Mouse (Mus musculus) embryonic facial prominence, embryonic 12.5 days (tissue): ENCODE data around the gene Abr. TPM values are rescaled to one million over a fixed set of nuclear protein-coding genes. Genes with fewer than 3 reads are reported as not detected.

Experiments
- ATAC-seq: fragments of 200-750 bp; cut with Nextera tagmentation; 2 replicates; pipeline ENCODE4 v1.8.0; 2017; ENCODE audit not compliant: insufficient number of reproducible peaks, insufficient read depth, low FRiP score, low TSS enrichment
- H3K27ac ChIP-seq: fragments of 300-500 bp; sonication (generic); 2 replicates; pipeline ENCODE4 v1.5.1; 2016; ENCODE audit warnings: mild to moderate bottlenecking
- H3K27me3 ChIP-seq: fragments of 300-500 bp; sonication (generic); 2 replicates; pipeline ENCODE4 v1.6.1; 2016; ENCODE audit warnings: mild to moderate bottlenecking, moderate library complexity
- H3K36me3 ChIP-seq: fragments of 300-500 bp; sonication (generic); 2 replicates; pipeline ENCODE4 v1.6.1; 2016; ENCODE audit warnings: mild to moderate bottlenecking
- H3K4me1 ChIP-seq: fragments of 300-500 bp; sonication (generic); 2 replicates; pipeline ENCODE4 v1.6.1; 2016
- H3K4me2 ChIP-seq: fragments of 300-500 bp; sonication (generic); replicated peaks from 2 replicates; pipeline ENCODE4 v1.6.1; 2016; ENCODE audit warnings: mild to moderate bottlenecking, moderate library complexity
- H3K4me3 ChIP-seq: fragments of 300-500 bp; sonication (generic); 2 replicates; pipeline ENCODE4 v1.5.1; 2016; ENCODE audit warnings: mild to moderate bottlenecking
- H3K9ac ChIP-seq: fragments of 300-500 bp; sonication (generic); 2 replicates; pipeline ENCODE4 v1.6.1; 2016; ENCODE audit warnings: mild to moderate bottlenecking, moderate library complexity
- H3K9me3 ChIP-seq: fragments of 300-500 bp; sonication (generic); 2 replicates; pipeline ENCODE4 v1.6.1; 2016; ENCODE audit warnings: mild to moderate bottlenecking, moderate library complexity
- WGBS: fragments of 180-500 bp; shearing (Covaris S2); methylation state at CpG from one replicate; pipeline ENCODE4 v1.1.7; 2016; 5-methylcytosine and 5-hydroxymethylcytosine counted together
- polyA plus RNA-seq: library from polyadenylated mRNA; unstranded; fragments of >200 nt; fragmentation: Nextera tagmentation; extraction: Ambion mirVana; gene quantifications from 2 replicates; pipeline ENCODE4 v1.2.1, GENCODE M21; 2016

Abr gene
- polyA plus RNA-seq, 1 experiment from 2014 or later: 46.7 TPM

GRCm38 (mm10) chr11:76562165-76562564, 59.9 kb downstream of the Abr start:
- H3K9me3 ChIP-seq: no peaks in the 10 kb centered on the region
- no peak overlapping the region for H3K9ac ChIP-seq
- ATAC-seq: no peak
- H3K4me2 ChIP-seq: no peak overlapping the region
- no peak overlapping the region for H3K27ac ChIP-seq
- H3K4me1 ChIP-seq: peaks cover 37% of the 10 kb centered on the region
- no peaks in the 10 kb centered on the region for H3K27me3 ChIP-seq
- H3K36me3 ChIP-seq: no peaks in the 10 kb centered on the region; the same call in 1 of the 2 replicates
- 38% methylated on average over 4 of the region's 4 CpGs for WGBS
- H3K4me3 ChIP-seq: no peak overlapping the region

GRCm38 (mm10) chr11:76557837-76558236, 64.3 kb downstream of the Abr start:
- 82% methylated on average over 4 of the region's 4 CpGs for WGBS
- ATAC-seq: no peak
- H3K27ac ChIP-seq: no peak overlapping the region
- H3K4me1 ChIP-seq: peaks cover 9% of the 10 kb centered on the region
- H3K4me2 ChIP-seq: no peak overlapping the region
- no peaks in the 10 kb centered on the region for H3K27me3 ChIP-seq
- H3K9me3 ChIP-seq: no peaks in the 10 kb centered on the region
- H3K4me3 ChIP-seq: no peak overlapping the region
- no peak overlapping the region for H3K9ac ChIP-seq
- no peaks in the 10 kb centered on the region; the same call in 1 of the 2 replicates for H3K36me3 ChIP-seq

GRCm38 (mm10) chr11:76548153-76548721, 73.9 kb downstream of the Abr start:
- WGBS: 83% methylated on average over 4 of the region's 4 CpGs
- no peak overlapping the region for H3K27ac ChIP-seq
- H3K9ac ChIP-seq: no peak overlapping the region
- H3K4me3 ChIP-seq: no peak overlapping the region
- H3K4me2 ChIP-seq: no peak overlapping the region
- H3K36me3 ChIP-seq: no peaks in the 10 kb centered on the region
- no peaks in the 10 kb centered on the region for H3K9me3 ChIP-seq
- no peaks in the 10 kb centered on the region for H3K27me3 ChIP-seq
- no peak for ATAC-seq
- 0 out of 2 replicates have a peak, but pooled peaks cover 5% of the 10 kb centered on the region for H3K4me1 ChIP-seq

GRCm38 (mm10) chr11:76547420-76547819, 74.7 kb downstream of the Abr start:
- 0 out of 2 replicates have a peak, but pooled peaks cover 5% of the 10 kb centered on the region for H3K4me1 ChIP-seq
- H3K36me3 ChIP-seq: no peaks in the 10 kb centered on the region
- 70% methylated on average over 5 of the region's 5 CpGs for WGBS
- H3K4me3 ChIP-seq: no peak overlapping the region
- no peak overlapping the region for H3K9ac ChIP-seq
- ATAC-seq: no peak
- H3K9me3 ChIP-seq: no peaks in the 10 kb centered on the region
- H3K27me3 ChIP-seq: no peaks in the 10 kb centered on the region
- no peak overlapping the region for H3K4me2 ChIP-seq
- H3K27ac ChIP-seq: no peak overlapping the region

GRCm38 (mm10) chr11:76546431-76546830, 75.7 kb downstream of the Abr start:
- Histone ChIP-seq H3K27me3 (no peaks in the 10 kb centered on the region), H3K27ac (no peak overlapping the region), H3K9ac (no peak overlapping the region), H3K9me3 (no peaks in the 10 kb centered on the region), H3K36me3 (no peaks in the 10 kb centered on the region), H3K4me2 (no peak overlapping the region), H3K4me3 (no peak overlapping the region), H3K4me1 (0 out of 2 replicates have a peak, but pooled peaks cover 5% of the 10 kb centered on the region)
- 71% methylated on average over 4 of the region's 4 CpGs for WGBS
- no peak for ATAC-seq

- Histone ChIP-seq H3K27me3 (no peaks in the 10 kb centered on the region), H3K4me1 (0 out of 2 replicates have a peak, but pooled peaks cover 5% of the 10 kb centered on the region), H3K27ac (no peak overlapping the region), H3K4me3 (no peak overlapping the region), H3K4me2 (no peak overlapping the region), H3K9me3 (no peaks in the 10 kb centered on the region), H3K36me3 (no peaks in the 10 kb centered on the region), H3K9ac (no peak overlapping the region)
- no peak for ATAC-seq
- 72% methylated on average over 5 of the region's 5 CpGs for WGBS
Observed at GRCm38 (mm10) chr11:76543300-76543699, 78.8 kb downstream of the Abr start.

GRCm38 (mm10) chr11:76540973-76541372, 81.1 kb downstream of the Abr start:
- no peaks in the 10 kb centered on the region for H3K4me1 ChIP-seq
- H3K27me3 ChIP-seq: no peaks in the 10 kb centered on the region
- ATAC-seq: no peak
- H3K27ac ChIP-seq: no peak overlapping the region
- WGBS: 41% methylated on average over 1 of the region's 1 CpGs
- H3K4me3 ChIP-seq: no peak overlapping the region
- H3K9me3 ChIP-seq: no peaks in the 10 kb centered on the region
- H3K36me3 ChIP-seq: no peaks in the 10 kb centered on the region
- H3K9ac ChIP-seq: no peak overlapping the region
- H3K4me2 ChIP-seq: no peak overlapping the region

- no peak for ATAC-seq
Observed at GRCm38 (mm10) chr11:76537401-76537800, 84.7 kb downstream of the Abr start.

GRCm38 (mm10) chr11:76536576-76537354, 85.3 kb downstream of the Abr start:
- ATAC-seq: no peak
- H3K27me3 ChIP-seq: no peaks in the 10 kb centered on the region
- 61% methylated on average over 10 of the region's 10 CpGs for WGBS
- H3K4me3 ChIP-seq: no peak overlapping the region
- no peak overlapping the region for H3K4me2 ChIP-seq
- no peaks in the 10 kb centered on the region for H3K9me3 ChIP-seq
- H3K4me1 ChIP-seq: no peaks in the 10 kb centered on the region
- H3K36me3 ChIP-seq: no peaks in the 10 kb centered on the region
- no peak overlapping the region for H3K9ac ChIP-seq
- H3K27ac ChIP-seq: no peak overlapping the region

More at GRCm38 (mm10) chr11:76537401-76537800, 84.7 kb downstream of the Abr start:
- Histone ChIP-seq H3K27ac (no peak overlapping the region), H3K4me2 (no peak overlapping the region), H3K9ac (no peak overlapping the region), H3K36me3 (no peaks in the 10 kb centered on the region), H3K9me3 (no peaks in the 10 kb centered on the region), H3K4me1 (no peaks in the 10 kb centered on the region), H3K4me3 (no peak overlapping the region), H3K27me3 (no peaks in the 10 kb centered on the region)
- 83% methylated on average over 3 of the region's 3 CpGs for WGBS

- Histone ChIP-seq H3K4me1 (peaks cover 15% of the 10 kb centered on the region; the same call in 1 of the 2 replicates), H3K4me3 (no peak overlapping the region), H3K27me3 (no peaks in the 10 kb centered on the region), H3K36me3 (no peaks in the 10 kb centered on the region), H3K4me2 (no peak overlapping the region), H3K27ac (no peak overlapping the region), H3K9ac (no peak overlapping the region), H3K9me3 (no peaks in the 10 kb centered on the region)
- no peak for ATAC-seq
- 90% methylated on average over 7 of the region's 7 CpGs for WGBS
Observed at GRCm38 (mm10) chr11:76532001-76532400, 90.1 kb downstream of the Abr start.

- Histone ChIP-seq H3K27me3 (no peaks in the 10 kb centered on the region), H3K9ac (no peak overlapping the region), H3K4me1 (peaks cover 20% of the 10 kb centered on the region; the same call in 1 of the 2 replicates), H3K4me3 (no peak overlapping the region), H3K27ac (no peak overlapping the region), H3K9me3 (no peaks in the 10 kb centered on the region), H3K36me3 (no peaks in the 10 kb centered on the region), H3K4me2 (no peak overlapping the region)
- WGBS: 55% methylated on average over 7 of the region's 7 CpGs
- ATAC-seq: no peak
Observed at GRCm38 (mm10) chr11:76530966-76531678, 91.0 kb downstream of the Abr start.
